Mouse (Mus musculus) right cerebral cortex, postnatal 25 days (tissue): ENCODE results near the gene Prmt1.
A peak's percentile ranks its signal among the peaks of the same experiment; 100 is the strongest.

ENCODE experiments used
- DNase-seq: peaks from one replicate; pipeline ENCODE4 v3.0.0; 2022

Gene Prmt1

GRCm38 (mm10) chr7:44974383-44975116 is 11.8 kb downstream of the Prmt1 start, which contains the start of gene Cpt1c:
Gene Cpt1c, minus strand, starts transcription at chr7:44974851.
- peak; percentile 84 for DNase-seq

DNA sequence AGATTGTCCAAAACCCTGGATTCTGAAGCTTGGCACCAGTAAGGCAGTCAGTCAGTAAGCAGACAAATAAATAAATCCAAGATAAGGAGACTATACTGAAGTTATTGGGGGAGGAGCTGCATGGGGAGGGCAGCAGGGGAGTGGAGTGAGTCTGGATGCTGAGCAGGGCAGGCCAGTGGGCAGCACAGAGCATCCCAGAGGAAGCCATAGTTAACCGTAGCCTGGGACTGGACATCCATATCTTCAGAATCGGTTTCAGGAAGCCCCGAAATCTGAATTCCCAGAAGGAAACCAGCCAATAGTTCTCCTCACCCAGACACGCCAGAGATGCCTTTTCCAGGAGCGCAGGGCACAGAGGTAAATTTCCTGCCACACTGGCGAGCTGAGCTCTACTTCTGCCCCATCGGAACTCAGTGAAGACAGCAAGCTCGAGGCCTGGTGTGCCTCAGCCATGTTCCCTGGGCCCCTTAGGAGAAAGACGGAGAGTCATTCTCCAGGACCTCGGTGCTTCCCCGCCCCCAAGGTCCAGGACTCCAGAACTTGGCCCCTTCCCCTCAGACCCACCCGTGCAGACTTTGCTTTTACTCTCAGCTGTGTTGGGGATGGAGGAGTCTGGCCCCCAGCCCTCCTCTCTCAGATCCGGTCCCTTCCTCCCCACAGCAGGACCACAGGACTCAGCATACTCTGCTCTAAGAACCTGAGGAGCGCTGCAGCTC is 12.8 kb downstream of the Prmt1 start:
- no peak for DNase-seq

DNA sequence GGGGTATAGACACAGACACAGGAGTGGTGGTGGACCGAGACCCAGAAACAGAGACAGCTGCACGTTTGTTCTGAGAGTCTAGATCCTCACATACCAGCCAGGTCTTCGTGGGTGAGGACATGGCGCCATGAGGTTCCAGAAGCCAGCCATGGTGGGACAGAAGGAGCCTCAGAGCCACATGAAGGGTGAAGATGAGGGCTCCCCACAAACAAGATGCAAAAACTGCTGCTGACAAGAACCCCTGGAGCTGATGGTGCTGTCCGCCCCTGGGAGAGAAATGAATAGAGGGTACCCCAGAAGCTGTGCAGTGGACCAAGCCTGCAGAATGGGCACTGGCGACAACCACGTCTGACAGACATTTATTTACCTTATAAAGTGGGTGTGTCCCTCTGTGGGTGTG is 15.2 kb downstream of the Prmt1 start:
- DNase-seq: no peak

GRCm38 (mm10) chr7:44970231-44970691 is 16.1 kb downstream of the Prmt1 start:
- DNase-seq: peak; percentile 81

GRCm38 (mm10) chr7:44966638-44967037 is 19.7 kb downstream of the Prmt1 start:
- no peak for DNase-seq

DNA sequence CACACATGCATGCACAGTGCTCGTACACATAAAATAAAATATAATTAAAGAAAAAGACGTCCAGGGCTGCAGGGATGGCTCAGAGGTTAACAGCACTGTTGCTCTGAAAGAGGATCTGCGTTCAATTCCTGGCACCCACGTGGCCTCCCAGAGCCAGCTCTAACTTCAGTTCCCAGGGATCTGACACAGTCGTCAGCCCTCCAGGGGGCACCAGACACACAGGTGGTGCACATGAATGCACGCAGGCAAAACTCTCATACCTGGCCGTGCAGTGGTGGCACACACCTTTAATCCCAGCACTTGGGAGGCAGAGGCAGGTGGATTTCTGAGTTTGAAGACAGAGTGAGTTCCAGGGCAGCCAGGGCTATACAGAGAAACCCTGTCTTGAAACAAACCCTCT is 20.4 kb downstream of the Prmt1 start:
- DNase-seq: no peak

DNA sequence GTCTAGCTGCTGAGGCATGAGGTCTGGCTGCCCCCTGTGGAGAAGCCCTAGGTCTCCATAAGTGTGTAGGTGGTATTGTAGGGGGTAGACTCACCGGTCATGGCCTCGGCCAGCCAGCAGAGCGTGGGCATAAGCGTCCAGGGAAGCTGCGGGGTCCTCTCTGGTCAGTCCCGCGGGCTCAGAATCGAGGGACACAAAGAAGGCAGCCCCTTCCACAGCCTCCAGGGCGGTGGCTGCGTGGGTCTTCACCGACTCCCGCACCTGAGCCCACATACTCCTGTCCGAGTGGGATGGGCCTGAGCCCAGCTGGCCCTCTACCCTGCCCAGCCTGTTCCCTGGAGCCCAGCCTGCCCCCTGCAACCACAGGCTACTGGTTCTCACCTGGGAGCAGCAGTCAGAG is 21.4 kb downstream of the Prmt1 start:
- no peak for DNase-seq

DNA sequence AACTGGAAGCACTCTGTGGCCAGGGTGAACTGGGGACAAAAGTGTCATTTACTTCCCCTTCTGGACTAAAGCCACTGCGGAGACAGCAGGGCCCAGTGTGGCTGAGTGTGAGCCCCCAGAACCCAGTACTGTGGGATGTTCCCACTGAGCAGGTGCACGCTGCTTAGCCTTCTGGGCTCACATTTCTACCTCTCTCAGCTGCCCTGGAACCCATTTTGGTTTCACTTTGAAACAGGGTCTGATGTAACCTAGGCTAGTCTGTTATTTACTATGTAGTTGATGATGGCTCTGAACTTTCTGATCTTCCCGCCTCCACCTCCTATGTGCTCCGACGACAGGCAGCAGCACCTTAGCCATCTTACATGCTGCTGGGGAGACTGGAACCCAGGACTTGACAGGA is 23.5 kb downstream of the Prmt1 start:
- DNase-seq: no peak

- no peak for DNase-seq
These were observed 24.0 kb downstream of the Prmt1 start for GRCm38 (mm10) chr7:44962337-44962736.

DNA sequence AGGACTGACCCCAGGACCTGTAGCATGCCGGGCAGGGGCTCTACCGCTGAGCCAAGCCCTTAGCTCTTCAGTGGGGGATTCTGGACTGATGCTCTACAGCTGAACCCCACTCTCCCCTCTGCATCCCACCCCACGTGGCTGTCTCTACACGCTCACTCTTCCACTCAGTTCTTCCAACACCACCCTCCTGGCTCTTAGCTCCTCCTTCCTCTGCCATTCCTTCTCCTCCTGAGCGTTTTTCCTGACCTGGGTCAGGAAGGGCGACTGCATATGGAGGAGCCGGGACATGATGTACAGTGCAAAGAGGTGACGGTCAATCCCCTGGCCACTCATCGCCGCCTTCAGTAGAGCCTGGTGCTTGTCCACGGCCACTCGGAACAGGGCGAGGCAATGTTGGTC is 25.9 kb downstream of the Prmt1 start:
- no peak for DNase-seq

- no peak for DNase-seq
These were observed 26.4 kb downstream of the Prmt1 start for GRCm38 (mm10) chr7:44959874-44960511.

- no peak for DNase-seq
These were observed 27.1 kb downstream of the Prmt1 start for GRCm38 (mm10) chr7:44959281-44959680.

DNA sequence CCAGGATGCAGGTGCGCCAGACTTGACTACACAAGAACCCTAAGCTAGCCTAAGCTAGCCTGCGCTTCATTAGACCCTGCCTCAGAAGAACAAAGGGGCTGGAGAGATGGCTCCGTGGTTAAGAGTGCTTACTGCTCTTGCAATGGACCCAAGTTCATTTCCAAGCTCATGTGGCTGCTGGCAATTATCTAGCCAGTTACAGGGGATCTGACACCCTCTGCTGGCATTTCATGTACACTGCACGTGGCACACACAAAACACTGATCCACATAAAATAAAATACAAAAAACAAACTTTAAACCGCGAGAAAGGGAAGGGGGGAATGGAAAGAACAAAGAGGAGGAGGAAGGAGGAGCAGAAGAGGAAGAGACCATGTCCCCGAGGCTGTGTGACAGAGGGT is 28.2 kb downstream of the Prmt1 start:
- DNase-seq: no peak

GRCm38 (mm10) chr7:44957183-44957835 is 29.1 kb downstream of the Prmt1 start:
- DNase-seq: no peak

DNA sequence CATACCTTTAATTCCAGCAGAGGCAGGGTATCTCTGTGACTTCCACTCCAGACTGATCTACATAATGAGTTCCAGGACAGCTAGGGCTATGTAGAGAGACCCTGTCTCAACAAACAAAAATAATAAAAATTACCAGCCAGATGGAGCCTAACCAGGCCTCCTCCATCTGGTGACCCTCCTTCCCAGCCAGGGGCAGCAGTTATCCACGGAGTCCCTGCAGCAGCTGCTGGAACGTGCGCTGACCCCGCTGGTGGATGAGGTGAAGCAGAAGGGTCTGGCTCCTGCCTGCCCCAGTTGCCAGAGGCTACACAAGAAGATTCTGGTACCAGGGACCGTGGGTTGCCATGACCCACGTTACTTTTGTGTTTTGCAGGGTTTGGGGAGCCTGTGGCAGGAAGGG is 30.1 kb downstream of the Prmt1 start:
- no peak for DNase-seq

- DNase-seq: no peak
These were observed 30.7 kb downstream of the Prmt1 start for GRCm38 (mm10) chr7:44955628-44956027.

DNA sequence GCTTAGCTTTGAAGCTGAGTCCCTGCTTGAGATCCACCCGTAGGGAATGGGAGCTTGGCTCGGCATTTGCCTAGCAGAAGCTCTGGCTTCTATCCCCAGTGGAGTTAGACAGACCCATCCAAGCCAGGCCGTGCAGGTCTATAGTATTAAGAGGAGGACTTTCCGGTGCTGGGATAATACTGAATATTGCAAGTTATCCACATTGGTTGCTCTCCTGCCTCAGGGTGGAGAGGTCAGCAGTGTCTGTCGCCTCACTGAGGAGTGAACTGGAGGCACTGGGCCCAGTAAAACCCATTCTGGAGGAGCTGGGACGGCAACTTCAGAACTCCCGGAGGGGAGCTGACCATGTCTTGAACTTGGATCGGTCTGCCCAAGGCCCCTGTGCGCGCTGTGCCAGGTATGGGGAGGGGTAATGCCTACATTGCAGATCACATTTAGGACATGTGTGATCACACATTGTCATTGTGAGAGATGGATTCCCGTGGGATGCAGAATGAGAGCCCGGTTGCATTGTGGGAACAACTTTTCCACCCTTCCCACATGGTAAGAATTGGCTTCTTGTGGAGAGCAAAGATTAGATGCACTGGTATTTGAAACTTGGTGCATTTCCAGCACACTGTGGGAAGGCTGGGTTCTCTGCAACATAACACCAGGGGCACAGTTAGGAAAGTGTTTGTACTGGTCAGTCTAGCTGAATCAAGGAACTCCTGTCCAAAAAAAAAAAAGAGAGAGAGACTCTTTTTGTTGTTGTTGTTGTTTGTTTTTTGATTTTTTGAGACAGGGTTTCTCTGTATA is 32.1 kb downstream of the Prmt1 start:
- no peak for DNase-seq

DNA sequence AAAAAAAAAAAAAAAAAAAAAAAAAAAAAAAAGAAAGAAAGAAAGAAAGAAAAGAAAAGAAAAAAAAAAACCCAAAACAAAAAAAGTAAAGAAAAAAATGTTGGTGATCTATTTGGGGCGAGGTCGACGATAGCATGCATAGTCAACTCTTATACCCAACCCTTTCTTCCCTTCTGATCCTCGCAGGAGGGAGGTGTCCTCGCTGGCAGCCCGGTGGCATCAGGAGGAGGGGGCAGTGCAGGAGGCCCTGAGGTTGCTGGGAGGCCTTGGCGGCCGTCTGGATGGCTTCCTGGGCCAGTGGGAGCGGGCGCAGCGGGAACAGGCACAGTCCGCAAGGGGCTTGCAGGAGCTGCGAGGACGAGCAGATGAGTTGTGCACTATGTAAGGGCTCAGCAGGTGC is 32.8 kb downstream of the Prmt1 start:
- DNase-seq: no peak

GRCm38 (mm10) chr7:44952611-44953306 is 33.6 kb downstream of the Prmt1 start:
- DNase-seq: peak; percentile 77

GRCm38 (mm10) chr7:44951960-44952359 is 34.4 kb downstream of the Prmt1 start:
- no peak for DNase-seq

DNA sequence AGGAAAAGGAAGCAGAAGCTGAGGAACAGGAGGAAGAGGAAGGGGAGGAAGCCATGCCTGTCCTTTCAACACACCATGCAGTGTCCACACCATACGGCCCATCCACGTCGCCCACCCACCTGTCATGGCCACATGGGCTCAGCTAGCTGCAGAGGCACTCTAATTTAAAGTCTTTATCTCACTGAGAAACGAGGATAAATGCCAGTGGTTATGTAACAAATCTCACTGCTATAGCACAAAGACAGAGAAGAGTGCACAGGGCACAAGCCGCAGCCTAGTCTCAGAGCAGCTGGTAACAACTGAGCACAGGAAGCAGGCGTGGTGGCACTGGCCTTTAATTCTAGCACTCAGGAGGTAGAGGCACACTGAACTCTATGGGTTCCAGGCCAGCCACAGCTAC is 36.4 kb downstream of the Prmt1 start:
- no peak for DNase-seq

DNA sequence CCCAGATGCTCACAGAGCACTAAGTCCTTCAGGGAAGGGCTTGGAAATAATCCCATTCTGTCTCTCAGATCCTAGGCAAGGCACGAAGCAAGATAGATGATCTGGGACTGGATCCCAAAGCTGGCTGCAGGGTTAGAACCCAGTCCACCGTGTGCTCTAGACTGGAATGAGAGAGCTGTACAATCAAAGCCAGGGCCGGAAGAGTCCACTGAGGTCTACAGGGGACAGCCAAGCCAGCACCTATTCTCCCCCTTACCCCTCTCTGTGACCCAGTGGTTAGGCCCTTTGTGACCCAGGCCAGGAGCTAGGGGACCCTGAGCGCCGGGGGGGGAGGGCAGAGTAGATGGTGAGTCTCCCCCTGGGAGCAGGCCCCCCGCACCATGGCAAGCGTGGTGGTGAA is 43.5 kb downstream of the Prmt1 start, which contains the start of gene Tsks:
TSS of gene Tsks (plus strand) at position 301 of the 400 bp plus-strand sequence.
- DNase-seq: no peak
